Mouse (Mus musculus) intestine, embryonic 16.5 days (tissue): ENCODE measurements around the gene Exoc4. TPM values are rescaled to one million over a fixed set of nuclear protein-coding genes. Genes with fewer than 3 reads are reported as not detected.
A peak's percentile ranks its signal among the peaks of the same experiment; 100 is the strongest.

ENCODE experiments used
- ATAC-seq: fragments of 200-750 bp; cut with Nextera tagmentation; 2 replicates; pipeline ENCODE4 v1.8.0; 2017; ENCODE audit warnings: moderate TSS enrichment, moderate library complexity
- H3K27ac ChIP-seq: fragments of 300-500 bp; sonication (generic); 2 replicates; pipeline ENCODE4 v1.5.1; 2014; ENCODE audit warnings: mild to moderate bottlenecking, low read length
- H3K27me3 ChIP-seq: fragments of 300-500 bp; sonication (generic); replicated peaks from 2 replicates; pipeline ENCODE4 v1.6.1; 2014; ENCODE audit warnings: low read length, control low read depth, mixed read lengths; ENCODE audit not compliant: control insufficient read depth, insufficient read depth
- H3K36me3 ChIP-seq: fragments of 300-500 bp; sonication (generic); 2 replicates; pipeline ENCODE4 v1.6.1; 2014; ENCODE audit warnings: low read length, control low read depth; ENCODE audit not compliant: control insufficient read depth, insufficient read depth
- H3K4me1 ChIP-seq: fragments of 300-500 bp; sonication (generic); 2 replicates; pipeline ENCODE4 v1.6.1; 2014; ENCODE audit warnings: low read length, control low read depth, mixed read lengths; ENCODE audit not compliant: control insufficient read depth, insufficient read depth
- H3K4me2 ChIP-seq: fragments of 300-500 bp; sonication (generic); 2 replicates; pipeline ENCODE4 v1.6.1; 2014; ENCODE audit warnings: low read depth, low read length, control low read depth
- H3K4me3 ChIP-seq: fragments of 300-500 bp; sonication (generic); 2 replicates; pipeline ENCODE4 v1.5.1; 2014; ENCODE audit warnings: mild to moderate bottlenecking, low read length
- H3K9ac ChIP-seq: fragments of 300-500 bp; sonication (generic); 2 replicates; pipeline ENCODE4 v1.6.1; 2014; ENCODE audit warnings: low read depth, low read length
- H3K9me3 ChIP-seq: fragments of 300-500 bp; sonication (generic); 2 replicates; pipeline ENCODE4 v1.6.1; 2016; ENCODE audit warnings: low read length, control low read depth; ENCODE audit not compliant: control insufficient read depth
- WGBS: fragments of 180-500 bp; shearing (Covaris S2); extraction: QIAGEN DNeasy Blood & Tissue Kit; methylation state at CpG from one replicate; pipeline ENCODE4 v1.1.7; 2014; 5-methylcytosine and 5-hydroxymethylcytosine counted together
- polyA plus RNA-seq: library from polyadenylated mRNA; unstranded; fragments of >200 nt; fragmentation: Nextera tagmentation; extraction: Ambion mirVana; gene quantifications from 2 replicates; pipeline ENCODE4 v1.2.1, GENCODE M21; 2015

Exoc4 gene
- polyA plus RNA-seq, 1 experiment from 2014 or later: 24.1 TPM

DNA sequence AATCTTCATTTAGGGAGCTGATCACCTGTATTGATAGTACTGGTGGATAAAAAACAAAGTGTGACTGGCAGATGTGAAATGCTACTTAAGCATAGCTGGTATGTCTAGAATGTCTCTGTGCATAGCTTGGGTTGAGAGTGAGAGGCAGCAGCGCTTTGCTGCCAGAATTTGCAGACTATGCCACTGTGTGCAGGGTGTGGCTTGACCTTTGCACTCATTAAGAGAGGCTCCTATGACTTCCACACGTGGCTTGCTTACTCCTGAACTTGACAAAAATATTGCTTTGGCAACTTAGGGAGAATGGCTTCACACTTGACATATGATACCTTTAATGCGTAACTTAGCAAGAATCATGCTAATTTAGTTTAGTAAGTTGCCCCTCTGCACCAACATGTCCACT is 131.6 kb downstream of the Exoc4 start:
- peak; percentile 93 for ATAC-seq

DNA sequence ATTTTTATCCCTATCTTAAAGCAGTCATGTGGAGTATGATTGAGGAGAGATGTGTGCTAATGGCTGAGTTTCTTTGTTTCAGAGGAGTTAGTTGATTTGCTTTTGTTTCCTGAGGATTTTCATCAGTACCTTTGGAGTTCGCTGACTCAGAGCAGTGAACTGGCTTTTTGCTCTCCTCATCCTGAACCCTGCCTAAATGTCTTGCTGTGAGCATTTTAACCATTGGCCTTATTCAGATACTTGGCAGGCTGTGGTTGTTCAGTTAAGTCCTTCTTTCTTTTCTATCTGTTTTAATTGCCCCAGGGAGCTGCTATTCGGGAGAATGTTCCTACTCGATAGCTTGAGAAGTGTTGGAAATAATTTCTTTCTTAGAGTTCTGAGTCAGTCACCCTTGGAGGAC is 133.3 kb downstream of the Exoc4 start:
- Histone ChIP-seq H3K36me3 (no peaks in the 10 kb centered on the region), H3K9me3 (no peaks in the 10 kb centered on the region), H3K9ac (no peak overlapping the region), H3K4me3 (no peak overlapping the region), H3K27ac (no peak overlapping the region), H3K4me1 (no peaks in the 10 kb centered on the region), H3K27me3 (no peaks in the 10 kb centered on the region), H3K4me2 (no peak overlapping the region)
- ATAC-seq: no peak
- 88% methylated on average over 3 of the region's 3 CpGs for WGBS

More for the DNA sequence above, 131.6 kb downstream of the Exoc4 start:
- WGBS: 57% methylated on average over 3 of the region's 3 CpGs
- Histone ChIP-seq H3K9ac (no peak overlapping the region), H3K4me2 (no peak overlapping the region), H3K4me1 (no peaks in the 10 kb centered on the region), H3K36me3 (no peaks in the 10 kb centered on the region), H3K27ac (no peak overlapping the region), H3K4me3 (no peak overlapping the region), H3K9me3 (no peaks in the 10 kb centered on the region), H3K27me3 (no peaks in the 10 kb centered on the region)

DNA sequence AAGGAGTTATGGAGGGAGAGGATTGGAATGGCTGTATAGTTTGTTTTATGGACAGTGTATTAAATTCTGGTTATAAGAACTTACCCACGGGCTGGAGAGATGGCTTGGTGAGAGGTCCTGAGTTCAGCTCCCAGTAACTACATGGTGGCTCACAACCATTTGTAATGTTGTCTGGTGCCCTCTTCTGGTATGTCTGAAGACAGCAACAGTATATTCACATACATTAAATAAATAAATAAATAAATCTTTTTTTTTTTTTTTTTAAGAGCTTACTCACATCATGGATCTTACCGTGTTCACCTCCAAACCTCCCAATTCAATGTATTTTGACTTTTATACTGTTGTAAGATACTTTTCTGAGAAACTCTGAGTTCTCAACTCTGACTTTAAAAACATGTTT is 143.1 kb downstream of the Exoc4 start:
- no peaks in the 10 kb centered on the region for H3K27me3 ChIP-seq
- WGBS: 76% methylated on average over 2 of the region's 2 CpGs
- ATAC-seq: no peak
- no peak overlapping the region for H3K4me2 ChIP-seq
- no peaks in the 10 kb centered on the region for H3K4me1 ChIP-seq
- H3K27ac ChIP-seq: no peak overlapping the region
- no peak overlapping the region for H3K9ac ChIP-seq
- H3K4me3 ChIP-seq: no peak overlapping the region
- H3K36me3 ChIP-seq: no peaks in the 10 kb centered on the region
- H3K9me3 ChIP-seq: no peaks in the 10 kb centered on the region

DNA sequence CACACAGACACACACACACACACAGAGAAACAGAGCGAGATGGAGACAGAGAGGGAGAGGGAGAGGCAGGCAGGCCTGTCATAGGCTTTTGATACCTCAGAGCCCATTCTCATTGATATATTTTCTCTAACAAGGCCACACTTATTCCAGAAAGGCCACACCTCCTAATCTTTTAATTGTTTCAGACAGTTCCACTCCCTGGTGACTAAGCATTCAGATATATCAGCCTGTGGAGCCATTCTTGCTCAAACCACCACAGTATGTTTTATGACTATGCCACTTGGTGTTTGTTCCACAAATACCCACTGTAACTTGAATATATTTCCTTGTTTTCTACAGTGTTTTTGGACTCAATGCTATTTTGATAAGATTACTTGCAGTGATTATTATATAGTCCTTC is 150.6 kb downstream of the Exoc4 start:
- no peak for ATAC-seq
- no peaks in the 10 kb centered on the region for H3K27me3 ChIP-seq
- no peaks in the 10 kb centered on the region for H3K4me1 ChIP-seq
- no peak overlapping the region for H3K4me2 ChIP-seq
- H3K4me3 ChIP-seq: no peak overlapping the region
- no peak overlapping the region for H3K9ac ChIP-seq
- no peaks in the 10 kb centered on the region for H3K9me3 ChIP-seq
- no peak overlapping the region for H3K27ac ChIP-seq
- H3K36me3 ChIP-seq: no peaks in the 10 kb centered on the region
- WGBS: 75% methylated on average over 1 of the region's 1 CpGs

DNA sequence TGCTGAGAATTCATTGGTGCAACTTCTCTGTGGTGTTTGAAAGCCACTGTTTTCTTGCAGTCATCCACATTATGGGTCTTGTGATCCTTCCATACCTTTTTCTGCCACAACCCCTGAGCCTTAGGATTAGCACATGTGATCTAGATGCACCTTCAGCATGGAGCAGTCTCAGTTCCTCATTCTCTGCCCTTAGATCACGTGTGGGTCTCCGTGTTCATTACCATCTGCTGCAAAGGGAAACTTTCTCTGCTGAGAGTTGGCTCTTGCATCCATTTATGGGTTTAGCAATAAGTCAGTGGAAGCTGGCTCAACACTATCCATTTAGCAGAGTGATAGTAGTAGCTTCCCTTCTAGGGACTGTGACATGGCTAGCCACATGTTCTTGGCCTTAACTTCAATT is 152.3 kb downstream of the Exoc4 start:
- 83% methylated on average over 2 of the region's 2 CpGs for WGBS
- no peaks in the 10 kb centered on the region for H3K9me3 ChIP-seq
- ATAC-seq: no peak
- no peak overlapping the region for H3K4me3 ChIP-seq
- no peak overlapping the region for H3K27ac ChIP-seq
- H3K27me3 ChIP-seq: no peaks in the 10 kb centered on the region
- no peak overlapping the region for H3K9ac ChIP-seq
- H3K36me3 ChIP-seq: no peaks in the 10 kb centered on the region
- no peak overlapping the region for H3K4me2 ChIP-seq
- no peaks in the 10 kb centered on the region for H3K4me1 ChIP-seq

DNA sequence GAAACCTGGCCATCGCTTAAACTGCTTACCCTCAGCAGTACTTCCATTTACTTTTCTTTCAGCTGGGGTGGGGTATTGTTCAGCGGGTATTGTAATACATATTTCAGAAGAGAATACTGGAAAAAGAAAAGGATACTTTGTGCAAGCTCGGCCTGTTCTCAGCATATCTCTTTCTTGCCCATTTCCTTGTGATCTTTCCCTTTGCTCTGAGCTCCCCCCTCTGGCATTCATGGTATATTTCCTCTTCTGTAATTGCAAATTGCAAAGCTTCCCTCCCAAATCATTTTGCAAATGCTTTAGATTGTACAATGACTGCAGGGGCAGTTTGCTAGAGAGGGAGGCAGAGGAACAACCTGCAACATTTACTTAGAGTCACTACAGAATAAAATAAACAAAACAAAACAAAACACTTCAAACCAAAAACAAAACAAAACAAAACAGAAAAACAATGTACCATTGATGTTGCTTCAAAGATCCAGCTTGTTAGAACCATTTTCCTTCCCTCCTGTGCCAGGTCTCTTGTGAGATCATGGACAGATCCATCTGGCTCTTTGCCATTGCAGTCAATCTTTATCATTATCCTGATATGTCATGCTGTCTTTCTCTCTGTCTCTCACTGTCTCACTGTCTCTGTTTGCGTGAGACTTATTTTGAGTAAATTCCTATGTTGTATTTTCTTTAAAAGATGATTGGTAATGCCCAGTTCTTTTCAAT is 156.8 kb downstream of the Exoc4 start:
- Histone ChIP-seq H3K4me1 (no peaks in the 10 kb centered on the region), H3K4me2 (no peak overlapping the region), H3K36me3 (no peaks in the 10 kb centered on the region), H3K27me3 (no peaks in the 10 kb centered on the region), H3K9ac (no peak overlapping the region), H3K9me3 (no peaks in the 10 kb centered on the region), H3K4me3 (no peak overlapping the region), H3K27ac (no peak overlapping the region)
- WGBS: 65% methylated on average over 4 of the region's 4 CpGs
- no peak for ATAC-seq

DNA sequence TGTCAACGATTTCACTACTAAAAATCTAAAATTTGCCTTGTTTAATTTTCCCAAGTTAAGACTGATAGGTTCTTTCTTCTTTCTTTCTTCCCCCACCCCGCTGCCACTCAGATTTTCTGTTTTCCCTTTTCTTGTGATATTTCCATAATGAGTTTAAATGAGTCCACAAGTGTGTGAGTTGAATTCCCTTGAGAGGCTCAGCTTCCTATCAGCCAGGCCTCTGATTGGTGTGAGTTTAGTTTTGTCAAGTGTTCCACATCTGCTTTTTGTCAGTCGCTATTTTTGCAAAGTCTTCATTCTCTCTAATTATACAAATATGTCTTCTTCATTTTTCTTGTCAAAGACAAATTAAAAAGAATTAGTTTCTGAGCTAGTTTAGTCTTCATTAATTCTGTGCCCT is 160.7 kb downstream of the Exoc4 start:
- no peaks in the 10 kb centered on the region for H3K4me1 ChIP-seq
- H3K9me3 ChIP-seq: no peaks in the 10 kb centered on the region
- no peak overlapping the region for H3K9ac ChIP-seq
- no peaks in the 10 kb centered on the region for H3K27me3 ChIP-seq
- no peak overlapping the region for H3K27ac ChIP-seq
- H3K36me3 ChIP-seq: no peaks in the 10 kb centered on the region
- WGBS: 68% methylated on average over 3 of the region's 3 CpGs
- H3K4me3 ChIP-seq: no peak overlapping the region
- no peak overlapping the region for H3K4me2 ChIP-seq
- no peak for ATAC-seq

DNA sequence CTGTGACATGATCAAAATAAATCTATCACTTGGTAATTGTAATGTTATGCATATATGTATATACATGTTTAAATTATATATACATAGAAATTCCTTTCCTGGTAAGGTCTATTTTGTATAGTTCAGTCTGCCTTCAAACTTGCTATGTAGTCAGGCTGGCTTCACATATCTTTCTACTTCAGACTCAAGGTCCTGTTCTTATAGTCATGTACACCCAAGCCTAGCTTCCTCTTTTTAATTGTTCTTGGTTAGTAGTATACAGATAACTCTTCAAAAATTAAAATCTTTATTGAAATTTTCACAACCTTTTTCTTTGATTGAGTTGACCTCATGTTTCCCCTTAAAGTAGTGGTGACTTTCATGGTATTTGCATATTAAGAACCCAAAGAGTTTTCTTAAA is 176.1 kb downstream of the Exoc4 start:
- Histone ChIP-seq H3K4me3 (no peak overlapping the region), H3K4me1 (no peaks in the 10 kb centered on the region)
- ATAC-seq: no peak

DNA sequence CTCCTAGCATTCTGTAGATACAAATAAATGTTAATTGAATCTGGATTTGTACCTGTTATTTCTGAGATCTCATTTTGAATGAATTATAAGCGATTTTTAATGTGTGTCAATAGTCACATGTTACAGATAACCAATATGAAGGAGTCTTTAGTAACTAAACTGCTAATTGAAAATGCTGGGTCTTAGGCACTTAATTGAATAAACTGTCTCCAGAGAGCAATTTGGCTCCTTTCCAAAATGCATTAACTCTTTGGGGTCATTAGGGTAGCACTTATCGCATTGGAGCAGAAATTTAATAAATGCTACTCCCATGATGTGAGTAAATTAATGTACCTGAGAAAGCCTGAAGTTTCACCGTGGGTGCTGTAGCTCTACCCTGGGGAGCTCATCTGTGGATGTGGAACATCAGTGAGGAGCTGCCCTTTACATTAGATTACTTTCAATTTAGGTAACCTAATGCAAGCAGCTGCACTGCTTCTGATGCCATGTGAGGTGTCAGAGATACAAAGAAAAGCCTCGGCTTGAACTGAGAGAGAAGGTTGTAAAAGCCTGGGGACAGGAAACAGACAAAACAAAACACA is 182.4 kb downstream of the Exoc4 start:
- no peaks in the 10 kb centered on the region for H3K9me3 ChIP-seq
- H3K4me3 ChIP-seq: no peak overlapping the region
- no peaks in the 10 kb centered on the region for H3K4me1 ChIP-seq
- no peak overlapping the region for H3K9ac ChIP-seq
- no peak overlapping the region for H3K27ac ChIP-seq
- no peaks in the 10 kb centered on the region for H3K36me3 ChIP-seq
- H3K27me3 ChIP-seq: no peaks in the 10 kb centered on the region
- WGBS: 57% methylated on average over 4 of the region's 4 CpGs
- no peak overlapping the region for H3K4me2 ChIP-seq
- no peak for ATAC-seq

More for the DNA sequence above, 176.1 kb downstream of the Exoc4 start:
- Histone ChIP-seq H3K36me3 (no peaks in the 10 kb centered on the region), H3K4me2 (no peak overlapping the region), H3K27ac (no peak overlapping the region), H3K9me3 (no peaks in the 10 kb centered on the region), H3K27me3 (no peaks in the 10 kb centered on the region), H3K9ac (no peak overlapping the region)

DNA sequence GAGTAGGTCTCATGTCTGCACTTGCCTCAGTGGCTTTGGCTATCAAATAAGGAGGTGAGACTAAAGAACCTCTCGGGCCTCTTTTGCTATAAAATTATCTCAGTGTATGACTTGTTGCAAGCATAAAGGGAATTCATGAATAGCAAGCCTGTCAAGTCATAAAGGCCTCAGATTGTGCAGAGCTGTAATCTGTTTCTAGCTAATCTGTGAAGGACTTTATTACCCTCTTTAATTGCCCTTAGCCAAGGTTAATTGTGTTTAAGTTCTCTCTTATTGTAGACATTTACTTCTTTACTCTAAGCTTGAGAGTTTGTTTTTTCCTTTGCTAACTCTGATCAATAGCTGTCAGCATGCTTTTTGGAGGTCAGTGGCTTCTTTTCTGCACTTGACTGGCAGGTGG is 191.6 kb downstream of the Exoc4 start:
- Histone ChIP-seq H3K9ac (no peak overlapping the region), H3K4me1 (no peaks in the 10 kb centered on the region), H3K9me3 (no peaks in the 10 kb centered on the region), H3K27ac (no peak overlapping the region), H3K27me3 (no peaks in the 10 kb centered on the region), H3K36me3 (no peaks in the 10 kb centered on the region), H3K4me2 (no peak overlapping the region), H3K4me3 (no peak overlapping the region)
- 54% methylated on average over 1 of the region's 1 CpGs for WGBS
- ATAC-seq: peak; percentile 91
